Mouse (Mus musculus): ENCODE results near the gene Hist1h2ac. TPM values are rescaled to one million over a fixed set of nuclear protein-coding genes. Genes with fewer than 3 reads are reported as not detected.

The Hist1h2ac gene
- polyA plus RNA-seq, 1 experiment from 2014 or later = 3.2 TPM

Small RNA genes within 50 kb of the gene (microRNA-seq; reads per million reads assigned to microRNA genes)
- not detected for gene Gm44350

Other genes with a start within 250 kb of the Hist1h2ac start
- 0.17 TPM in 1 of 2 replicates, not detected in the other for gene Btn1a1, start 218.0 kb downstream of the Hist1h2ac start, polyA plus RNA-seq (2014; fragmentation: Nextera tagmentation; extraction: Ambion mirVana)
- 0.22 and 0.30 TPM in 2 replicates for gene Btn2a2, start 195.1 kb downstream of the Hist1h2ac start, polyA plus RNA-seq (2014; fragmentation: Nextera tagmentation; extraction: Ambion mirVana)
- gene Hist1h4h, start 152.9 kb downstream of the Hist1h2ac start, polyA plus RNA-seq (2014; fragmentation: Nextera tagmentation; extraction: Ambion mirVana) = 4.8 and 6.7 TPM in 2 replicates
- gene Hist1h2af, start 150.0 kb downstream of the Hist1h2ac start, polyA plus RNA-seq (2014; fragmentation: Nextera tagmentation; extraction: Ambion mirVana) = 7.8 and 14.1 TPM in 2 replicates
- 5.5 and 7.8 TPM in 2 replicates for gene Hist1h3g, start 148.5 kb downstream of the Hist1h2ac start, polyA plus RNA-seq (2014; fragmentation: Nextera tagmentation; extraction: Ambion mirVana)
- gene Hist1h2bh, start 140.6 kb downstream of the Hist1h2ac start, polyA plus RNA-seq (2014; fragmentation: Nextera tagmentation; extraction: Ambion mirVana) = 1.1 and 1.2 TPM in 2 replicates
- 0.94 and 1.3 TPM in 2 replicates for gene Hist1h3f, start 139.9 kb downstream of the Hist1h2ac start, polyA plus RNA-seq (2014; fragmentation: Nextera tagmentation; extraction: Ambion mirVana)
- 1.8 and 2.4 TPM in 2 replicates for gene Hist1h4f, start 132.3 kb downstream of the Hist1h2ac start, polyA plus RNA-seq (2014; fragmentation: Nextera tagmentation; extraction: Ambion mirVana)
- gene Hist1h1d, start 130.7 kb downstream of the Hist1h2ac start, polyA plus RNA-seq (2014; fragmentation: Nextera tagmentation; extraction: Ambion mirVana) = 1.0 and 1.1 TPM in 2 replicates
- gene Hist1h3e, start 121.6 kb downstream of the Hist1h2ac start, polyA plus RNA-seq (2014; fragmentation: Nextera tagmentation; extraction: Ambion mirVana) = 10.2 and 10.3 TPM in 2 replicates
- gene Hist1h2ae, start 112.7 kb downstream of the Hist1h2ac start, polyA plus RNA-seq (2014; fragmentation: Nextera tagmentation; extraction: Ambion mirVana) = 92.6 and 109 TPM in 2 replicates
- 11.0 and 12.6 TPM in 2 replicates for gene Hist1h2bg, start 112.6 kb downstream of the Hist1h2ac start, polyA plus RNA-seq (2014; fragmentation: Nextera tagmentation; extraction: Ambion mirVana)
- gene Hist1h2bf, start 109.8 kb downstream of the Hist1h2ac start, polyA plus RNA-seq (2014; fragmentation: Nextera tagmentation; extraction: Ambion mirVana) = 7.1 and 7.3 TPM in 2 replicates
- 4.1 and 6.2 TPM in 2 replicates for gene Hist1h2ad, start 109.6 kb downstream of the Hist1h2ac start, polyA plus RNA-seq (2014; fragmentation: Nextera tagmentation; extraction: Ambion mirVana)
- 11.2 and 16.2 TPM in 2 replicates for gene Hist1h3d, start 108.2 kb downstream of the Hist1h2ac start, polyA plus RNA-seq (2014; fragmentation: Nextera tagmentation; extraction: Ambion mirVana)
- gene Hist1h4d, start 102.3 kb downstream of the Hist1h2ac start, polyA plus RNA-seq (2014; fragmentation: Nextera tagmentation; extraction: Ambion mirVana) = 99.6 and 119 TPM in 2 replicates
- 2.7 and 2.8 TPM in 2 replicates for gene Hist1h2be, start 62.8 kb downstream of the Hist1h2ac start, polyA plus RNA-seq (2014; fragmentation: Nextera tagmentation; extraction: Ambion mirVana)
- gene Hist1h1e, start 61.4 kb downstream of the Hist1h2ac start, polyA plus RNA-seq (2014; fragmentation: Nextera tagmentation; extraction: Ambion mirVana) = 17.5 and 18.7 TPM in 2 replicates
- gene Hist1h2bc, start 251 bp upstream of the Hist1h2ac start, polyA plus RNA-seq (2014; fragmentation: Nextera tagmentation; extraction: Ambion mirVana) = 58.8 and 65.1 TPM in 2 replicates
- gene Hist1h1t, start 11.9 kb upstream of the Hist1h2ac start, polyA plus RNA-seq (2014; fragmentation: Nextera tagmentation; extraction: Ambion mirVana) = not detected in 2 replicates
- 7.2 and 9.6 TPM in 2 replicates for gene Hist1h4c, start 14.5 kb upstream of the Hist1h2ac start, polyA plus RNA-seq (2014; fragmentation: Nextera tagmentation; extraction: Ambion mirVana)
- 6.1 and 6.8 TPM in 2 replicates for gene Hfe, start 26.9 kb upstream of the Hist1h2ac start, polyA plus RNA-seq (2014; fragmentation: Nextera tagmentation; extraction: Ambion mirVana)
- 38.5 and 39.4 TPM in 2 replicates for gene Hist1h1c, start 54.9 kb upstream of the Hist1h2ac start, polyA plus RNA-seq (2014; fragmentation: Nextera tagmentation; extraction: Ambion mirVana)
- gene Hist1h3c, start 61.7 kb upstream of the Hist1h2ac start, polyA plus RNA-seq (2014; fragmentation: Nextera tagmentation; extraction: Ambion mirVana) = 6.1 and 8.4 TPM in 2 replicates
- gene Hist1h2bb, start 62.8 kb upstream of the Hist1h2ac start, polyA plus RNA-seq (2014; fragmentation: Nextera tagmentation; extraction: Ambion mirVana) = 2.0 and 2.1 TPM in 2 replicates
- 38.8 and 50.2 TPM in 2 replicates for gene Hist1h2ab, start 67.2 kb upstream of the Hist1h2ac start, polyA plus RNA-seq (2014; fragmentation: Nextera tagmentation; extraction: Ambion mirVana)
- 11.1 and 11.8 TPM in 2 replicates for gene Hist1h3b, start 68.3 kb upstream of the Hist1h2ac start, polyA plus RNA-seq (2014; fragmentation: Nextera tagmentation; extraction: Ambion mirVana)
- 2.5 and 3.3 TPM in 2 replicates for gene Hist1h4b, start 73.1 kb upstream of the Hist1h2ac start, polyA plus RNA-seq (2014; fragmentation: Nextera tagmentation; extraction: Ambion mirVana)
- gene Hist1h4a, start 77.3 kb upstream of the Hist1h2ac start, polyA plus RNA-seq (2014; fragmentation: Nextera tagmentation; extraction: Ambion mirVana) = not detected in 2 replicates
- 6.1 and 6.5 TPM in 2 replicates for gene Hist1h3a, start 78.4 kb upstream of the Hist1h2ac start, polyA plus RNA-seq (2014; fragmentation: Nextera tagmentation; extraction: Ambion mirVana)
- 2.4 and 3.6 TPM in 2 replicates for gene Hist1h1a, start 79.7 kb upstream of the Hist1h2ac start, polyA plus RNA-seq (2014; fragmentation: Nextera tagmentation; extraction: Ambion mirVana)
- gene Trim38, start 86.0 kb upstream of the Hist1h2ac start, polyA plus RNA-seq (2014; fragmentation: Nextera tagmentation; extraction: Ambion mirVana) = not detected in 2 replicates
- gene Slc17a2, start 123.0 kb upstream of the Hist1h2ac start, polyA plus RNA-seq (2014; fragmentation: Nextera tagmentation; extraction: Ambion mirVana) = 0.13 and 0.17 TPM in 2 replicates
- not detected in 2 replicates for gene Slc17a3, start 155.5 kb upstream of the Hist1h2ac start, polyA plus RNA-seq (2014; fragmentation: Nextera tagmentation; extraction: Ambion mirVana)
- not detected in 2 replicates for gene Slc17a1, start 183.8 kb upstream of the Hist1h2ac start, polyA plus RNA-seq (2014; fragmentation: Nextera tagmentation; extraction: Ambion mirVana)
- 0.53 and 0.85 TPM in 2 replicates for gene Slc17a4, start 231.1 kb upstream of the Hist1h2ac start, polyA plus RNA-seq (2014; fragmentation: Nextera tagmentation; extraction: Ambion mirVana)

All from stomach, embryonic 14.5 days (tissue).